Mouse (Mus musculus) bone marrow, adult 2 months (tissue): ENCODE measurements at regions not wholly inside any gene's neighbourhood (a gene's known extent, or its start where the extent isn't known, plus 50 kb on each side); places are given as distances from the start of the nearest gene placed in this dataset.

ENCODE experiments used
- CTCF ChIP-seq: fragments of 200-500 bp; IDR thresholded peaks from 2 replicates; pipeline ENCODE4 v1.5.1; 2011; ENCODE audit warnings: low read length, control low read depth; ENCODE audit not compliant: control insufficient read depth, insufficient read depth
- POLR2A ChIP-seq: fragments of 200-500 bp; IDR thresholded peaks from 2 replicates; pipeline ENCODE4 v1.6.1; 2011; ENCODE audit warnings: low read depth, mild to moderate bottlenecking, control low read depth, low read length, borderline replicate concordance; ENCODE audit not compliant: control insufficient read depth

GRCm38 (mm10) chr6:31040783-31041182 lies 81.9 kb upstream of the Klf14 start:
- TF ChIP-seq POLR2A (no peak), CTCF (no peak)
